Mouse (Mus musculus) mouse embryonic stem cell (cell line): ENCODE results near the gene Naaladl2.
"Not testable (repeated sequence)": the region's sequence is repeated elsewhere in the genome, so short reads cannot be mapped to it uniquely, and the experiment has no call there.

Source experiments
- in situ Hi-C, 2 experiments: fragments of 300-500 bp; cut with MboI; formaldehyde crosslinking; loops; 1 replicate in 1 of 2; 3 replicates in 1 of 2; pipeline ENCODE4 v1.14.3; 2019 to 2020; ENCODE audit warnings: low sequenced_read_pairs in 2 of 2, low pct_unique_long_range_greater_than_20kb in 1 of 2, mixed read lengths in 1 of 2; ENCODE audit not compliant: unreplicated experiment in 1 of 2

Gene Naaladl2

GRCm38 (mm10) chr3:24533775-24534458, 610.1 kb downstream of the Naaladl2 start:
- in situ Hi-C loops: no loop called here

DNA sequence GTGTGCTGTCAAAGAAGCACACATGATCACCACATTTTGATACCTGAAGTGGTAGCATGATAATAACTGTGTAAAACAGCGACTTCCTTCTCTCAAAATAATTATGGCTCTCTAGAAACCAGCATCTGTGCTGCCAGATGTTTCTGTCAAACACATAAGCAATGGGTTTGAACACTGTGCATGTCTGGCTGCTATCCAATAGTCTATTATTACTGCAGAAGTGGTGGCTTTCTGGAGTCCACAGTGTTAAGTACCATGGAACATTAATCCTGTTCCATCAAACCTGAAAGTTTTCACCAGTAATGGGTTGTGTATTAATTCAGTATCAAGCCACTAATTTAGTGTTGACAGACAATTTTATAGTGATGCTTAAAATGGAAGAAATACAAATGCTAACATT, 629.1 kb downstream of the Naaladl2 start:
- in situ Hi-C loops: no loop called here

DNA sequence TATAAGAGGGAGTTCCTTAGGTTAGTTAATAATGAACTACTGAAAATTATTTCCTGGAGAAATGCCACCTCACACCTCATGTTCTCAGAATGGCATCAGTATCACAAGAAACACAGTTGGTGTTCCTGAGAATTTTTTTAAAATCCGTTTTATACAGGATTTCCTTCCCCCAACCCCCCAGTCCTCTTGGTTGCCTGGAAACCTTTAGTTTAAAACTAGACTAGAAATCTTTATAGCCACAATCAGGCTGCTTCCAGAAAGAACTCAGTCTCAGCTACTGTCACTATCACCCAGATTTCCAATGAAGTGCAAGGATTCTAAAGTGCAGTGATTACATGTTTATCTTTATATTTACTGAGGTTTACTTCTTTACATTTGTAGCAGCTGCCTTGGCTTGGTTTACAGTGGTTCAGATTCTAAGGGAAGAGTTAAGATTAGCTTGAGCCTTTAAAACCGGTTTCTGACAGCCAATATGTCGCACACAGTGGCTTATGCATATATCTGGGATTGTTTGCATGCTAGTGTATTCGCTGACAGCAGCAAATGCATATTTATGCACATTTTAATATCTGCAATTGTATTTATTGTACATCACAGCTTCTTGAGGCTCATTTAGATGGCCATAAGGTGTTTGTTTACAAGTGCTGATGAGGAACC, 657.5 kb downstream of the Naaladl2 start:
- in situ Hi-C loops: no loop called here

- in situ Hi-C loops: no loop called here
Measured at GRCm38 (mm10) chr3:24463941-24464340, 680.1 kb downstream of the Naaladl2 start.

- in situ Hi-C loops: no loop called here
Measured at GRCm38 (mm10) chr3:24440621-24441020, 703.4 kb downstream of the Naaladl2 start.

DNA sequence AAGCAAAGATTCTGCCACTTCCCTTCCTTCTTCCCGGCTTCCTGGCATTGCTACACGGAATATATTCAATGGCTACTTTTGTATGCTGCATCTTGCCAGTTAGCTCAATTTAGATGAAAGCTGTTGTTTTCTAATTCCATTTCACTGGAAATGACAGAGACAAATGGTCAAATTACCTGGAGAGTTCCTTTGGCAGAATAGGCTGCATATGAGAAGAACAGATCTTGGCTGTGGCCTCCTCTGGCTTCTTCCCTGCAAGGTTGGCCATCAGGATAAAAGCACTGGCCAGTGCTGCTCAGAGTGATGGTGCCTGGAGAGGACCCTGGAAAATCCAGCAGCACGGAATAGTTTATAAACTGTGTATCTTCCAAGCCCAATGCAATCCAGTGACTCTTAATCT, 711.3 kb downstream of the Naaladl2 start:
- in situ Hi-C loops: no loop called here

DNA sequence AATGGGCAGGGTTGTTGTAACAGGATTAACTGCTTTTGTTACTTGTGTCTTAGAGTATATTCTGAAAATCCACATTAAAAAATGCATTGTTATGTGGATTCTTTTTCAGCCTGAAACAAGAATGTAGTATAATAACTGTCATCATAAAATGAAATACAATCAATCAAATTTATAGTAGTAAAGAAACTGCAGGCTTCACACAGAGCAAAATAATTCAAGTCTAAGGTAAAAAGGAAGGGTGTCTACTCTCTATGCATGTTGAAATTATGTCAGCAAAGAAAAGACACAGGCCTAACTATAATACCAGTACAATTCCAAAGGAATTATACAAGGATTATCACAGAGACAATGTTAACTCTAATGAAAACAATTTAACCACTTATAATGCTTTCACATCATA, 752.3 kb downstream of the Naaladl2 start:
- in situ Hi-C loops: no loop called here

- in situ Hi-C loops: no loop called here
Measured at GRCm38 (mm10) chr3:24391311-24391710, 752.8 kb downstream of the Naaladl2 start.

DNA sequence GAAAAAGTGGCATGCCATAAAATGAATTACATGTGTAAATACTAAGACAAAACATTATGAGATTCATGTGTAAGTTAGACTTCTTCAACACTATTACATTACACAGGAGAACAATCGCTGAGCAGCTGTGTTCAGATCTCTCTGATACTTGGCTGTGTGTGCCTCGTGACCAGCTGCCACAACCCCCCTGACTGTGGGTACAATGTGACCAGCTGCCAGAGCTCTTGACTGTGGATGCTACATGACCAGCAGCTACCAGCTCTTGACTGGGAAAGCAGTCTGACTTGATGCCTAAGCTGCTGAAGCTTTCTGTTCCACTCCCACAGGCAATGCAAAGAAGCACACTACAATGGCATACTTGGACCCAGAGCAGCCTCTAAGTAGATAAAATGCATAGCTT, 789.1 kb downstream of the Naaladl2 start:
- in situ Hi-C loops: no loop called here

DNA sequence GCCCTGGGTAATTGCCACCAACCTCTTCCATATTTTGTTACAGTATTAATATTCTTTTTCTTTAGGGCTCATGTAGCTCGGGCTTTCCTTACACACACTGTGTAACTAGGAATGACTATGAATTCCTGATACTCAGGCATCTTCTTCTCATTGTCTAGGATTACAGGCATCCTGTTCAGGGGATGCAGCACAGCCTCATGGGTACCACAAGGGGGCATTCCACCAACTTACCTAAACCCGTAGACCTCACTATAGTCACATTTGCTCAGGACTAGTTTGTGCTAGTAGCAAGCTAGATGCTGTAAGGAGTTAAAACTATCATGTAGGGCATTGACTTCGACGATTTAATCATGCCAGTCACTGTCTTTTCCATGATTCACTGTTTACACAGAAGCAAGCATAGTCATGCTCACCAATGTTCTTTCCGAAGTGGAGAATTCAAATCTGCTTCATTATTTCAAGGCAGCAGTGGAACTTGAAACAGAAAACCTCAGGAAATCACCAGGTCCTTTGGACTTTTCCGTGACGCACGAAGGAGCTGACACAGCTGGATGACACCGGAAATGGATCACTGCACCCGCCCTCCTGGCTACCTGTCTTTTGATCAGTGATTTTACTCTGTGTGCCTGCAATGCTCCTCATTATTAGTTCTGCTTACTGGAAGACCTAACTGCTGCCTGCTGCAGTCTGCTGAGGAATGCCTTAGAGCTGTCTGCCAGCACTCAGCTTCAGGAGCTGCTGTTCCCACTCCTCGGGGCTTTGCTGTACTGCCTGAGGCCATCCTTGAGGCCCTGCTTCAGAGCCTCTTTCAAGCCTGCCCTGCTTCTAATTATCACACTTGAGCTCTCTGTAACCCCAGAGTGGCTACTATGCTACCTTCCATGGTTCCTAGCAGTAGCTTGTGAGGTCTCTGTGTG, 822.3 kb downstream of the Naaladl2 start:
- in situ Hi-C loops: no loop called here

DNA sequence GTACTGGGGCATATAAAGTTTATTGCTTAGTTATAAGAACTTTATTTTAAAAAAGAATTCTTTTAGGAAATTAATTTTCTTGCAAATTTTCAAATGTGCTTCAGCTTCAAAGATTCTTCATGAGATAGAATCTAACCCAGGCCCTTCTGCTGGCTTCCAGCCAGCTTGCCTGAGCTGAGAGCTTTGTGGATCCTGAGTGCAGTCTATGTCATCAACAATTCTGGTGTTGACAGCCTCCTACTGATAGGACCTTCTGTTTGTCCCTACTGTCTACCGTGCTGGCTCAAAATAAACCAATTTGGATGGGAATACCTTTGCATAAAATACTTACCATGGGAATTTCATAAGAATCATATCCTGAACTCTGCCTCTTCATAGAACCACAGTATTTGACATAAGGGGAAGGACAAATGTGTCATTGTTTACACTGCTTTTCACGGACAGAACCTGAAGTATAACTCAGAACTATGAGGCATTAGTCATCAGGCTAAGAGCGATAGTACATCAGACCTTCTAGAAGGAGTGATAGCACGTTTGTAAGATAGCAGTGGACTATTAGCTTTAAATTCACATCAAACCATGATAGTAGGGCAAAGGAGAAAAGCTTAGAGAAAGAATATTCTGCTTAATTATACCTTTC, 829.3 kb downstream of the Naaladl2 start:
- in situ Hi-C loops: no loop called here

DNA sequence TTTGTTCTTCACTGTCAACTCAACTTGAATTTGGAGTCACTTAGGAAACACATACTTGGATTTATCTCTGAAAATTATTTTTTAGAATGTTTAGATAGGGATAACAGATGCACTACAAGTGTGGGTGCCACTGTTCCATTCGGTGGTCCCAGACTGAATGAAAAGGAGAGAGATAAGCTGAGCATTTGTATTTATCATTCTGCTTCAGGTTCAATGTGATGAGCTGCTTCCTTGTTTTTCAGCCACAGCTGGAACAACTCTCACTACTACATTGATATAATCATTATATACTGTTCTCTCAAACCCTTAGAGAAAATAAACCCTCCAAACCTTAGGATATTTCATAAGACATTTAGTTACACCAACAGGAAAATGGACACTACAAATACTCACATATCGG, 918.6 kb downstream of the Naaladl2 start:
- in situ Hi-C loops: no loop called here

DNA sequence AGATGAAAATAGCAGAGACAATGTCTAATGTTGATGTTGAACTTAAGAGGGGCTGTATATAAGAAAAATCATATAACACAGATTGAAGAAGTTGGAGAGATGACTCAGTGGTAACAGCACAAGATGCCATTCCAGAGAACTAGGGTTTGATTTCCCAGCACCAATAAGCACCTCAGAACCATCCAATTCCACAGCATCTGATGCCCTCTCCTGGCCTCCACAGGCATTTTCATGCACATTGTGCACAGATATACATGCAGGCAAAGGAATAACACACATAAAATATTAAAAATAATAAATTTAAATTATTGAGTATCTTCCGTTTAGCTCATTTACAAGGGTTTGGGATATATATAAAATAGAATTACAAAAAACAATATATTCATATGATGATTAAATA, 926.6 kb downstream of the Naaladl2 start:
- in situ Hi-C loops: no loop called here

DNA sequence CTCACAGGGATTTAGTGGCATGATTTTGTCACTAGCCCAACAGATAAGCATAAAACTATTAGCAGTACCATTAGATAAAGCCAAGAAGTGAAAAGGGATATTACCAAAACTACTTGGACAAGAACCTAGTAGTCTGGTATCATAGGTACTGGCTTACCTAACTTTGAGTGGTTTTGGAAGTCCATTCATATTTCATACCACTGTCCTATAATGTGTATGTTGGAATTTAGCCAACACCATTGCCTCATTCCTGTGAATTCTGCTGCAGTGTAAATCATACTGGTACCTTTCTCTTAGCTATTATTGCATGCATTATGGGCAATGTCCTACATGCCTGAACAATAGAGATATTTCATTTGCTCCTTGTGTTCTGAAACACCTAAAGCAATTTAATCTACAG, 977.5 kb downstream of the Naaladl2 start:
- in situ Hi-C loops: no loop called here

DNA sequence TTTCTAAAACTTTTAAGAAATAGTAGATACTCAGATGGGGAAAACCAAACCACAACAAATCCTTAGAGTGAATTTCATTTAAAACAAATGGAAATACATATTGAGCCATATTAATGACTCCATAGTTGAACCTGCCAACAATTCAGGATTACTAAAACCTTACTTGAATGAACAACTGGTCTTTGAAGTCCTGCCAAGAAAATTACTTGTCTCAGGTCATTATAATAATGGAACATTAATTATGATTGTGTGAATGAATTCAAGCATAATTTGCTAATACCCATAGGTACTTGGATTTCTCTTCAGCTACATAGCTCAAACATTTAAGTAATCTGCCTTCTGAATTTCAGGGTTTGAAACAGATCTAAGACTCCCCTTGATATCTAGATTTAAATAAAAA, 980.1 kb downstream of the Naaladl2 start:
- in situ Hi-C loops: no loop called here

DNA sequence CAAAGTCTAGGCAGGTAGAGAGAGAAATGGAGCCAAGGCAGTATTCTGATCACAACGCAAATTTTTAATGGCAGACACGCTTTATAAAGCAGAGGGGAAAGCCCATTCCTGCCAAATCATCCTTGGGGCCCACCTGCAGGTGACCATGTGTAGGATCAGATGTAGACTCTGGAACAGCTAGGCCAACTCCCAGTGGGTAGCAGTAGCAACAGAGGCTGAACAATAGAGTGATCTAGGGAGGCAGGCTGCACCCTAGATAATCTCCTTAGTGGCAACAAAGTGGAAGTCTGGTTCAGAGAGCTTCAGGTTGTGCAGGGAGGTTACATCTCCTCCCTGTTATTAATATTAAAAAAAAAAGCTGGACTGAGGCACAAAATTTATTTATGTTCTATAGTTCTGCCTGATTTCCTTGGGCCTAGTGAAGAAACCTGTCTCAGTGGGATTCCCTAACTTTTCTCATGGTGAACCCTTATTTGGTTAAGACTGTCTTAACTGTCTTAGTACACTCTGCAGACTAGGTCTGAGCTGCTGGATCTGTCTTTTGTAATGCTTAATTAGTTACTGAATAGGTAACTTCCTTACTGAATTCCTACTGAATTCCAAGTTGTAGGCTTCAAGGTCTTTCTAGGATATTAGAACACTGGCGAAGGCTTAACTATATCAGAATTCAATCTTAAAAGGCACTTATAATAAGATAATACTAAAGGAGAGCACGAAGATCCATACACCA, 992.8 kb downstream of the Naaladl2 start:
- in situ Hi-C loops: not testable (repeated sequence)

- in situ Hi-C loops: no loop called here
Measured at GRCm38 (mm10) chr3:24142808-24143207, 1001.3 kb downstream of the Naaladl2 start.

- in situ Hi-C loops: no loop called here
Measured at GRCm38 (mm10) chr3:24138002-24138401, 1006.1 kb downstream of the Naaladl2 start.
